Mouse (Mus musculus): ENCODE measurements around the gene Plcd3.

DNA sequence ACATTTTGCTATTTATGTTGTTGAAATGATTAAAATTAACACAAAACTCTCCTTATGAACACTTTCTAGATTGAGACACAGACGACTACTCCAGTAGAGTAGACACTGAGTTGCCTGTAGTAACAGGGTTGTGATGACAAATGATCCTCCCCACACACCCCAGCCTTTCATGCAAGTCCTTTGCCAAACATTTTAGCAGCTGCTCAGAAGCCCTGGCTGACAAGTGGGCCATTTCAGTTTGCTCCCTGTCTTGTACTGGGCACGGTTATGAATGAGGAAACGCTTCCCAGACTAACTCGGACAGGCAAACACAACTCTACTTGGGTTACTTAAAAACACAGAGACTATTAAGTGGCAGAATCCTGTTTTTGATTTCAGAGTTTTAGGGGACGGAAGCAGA, 18.9 kb upstream of the Plcd3 start:
- TF ChIP-seq POLR2A (IDR thresholded peaks at IDR 0.05; ENCODE audit: borderline replicate concordance, insufficient read depth, low read length) (no peak), CTCF (IDR thresholded peaks at IDR 0.05; ENCODE audit: borderline replicate concordance, insufficient read depth, low read depth, low read length) (no peak)
